Mouse (Mus musculus): ENCODE data around the gene Nxn. TPM values are rescaled to one million over a fixed set of nuclear protein-coding genes. Genes with fewer than 3 reads are reported as not detected.

Gene Nxn
- 30.2 and 33.1 TPM in 2 replicates for polyA plus RNA-seq (2015; fragmentation: Nextera tagmentation; extraction: Ambion mirVana)

DNA sequence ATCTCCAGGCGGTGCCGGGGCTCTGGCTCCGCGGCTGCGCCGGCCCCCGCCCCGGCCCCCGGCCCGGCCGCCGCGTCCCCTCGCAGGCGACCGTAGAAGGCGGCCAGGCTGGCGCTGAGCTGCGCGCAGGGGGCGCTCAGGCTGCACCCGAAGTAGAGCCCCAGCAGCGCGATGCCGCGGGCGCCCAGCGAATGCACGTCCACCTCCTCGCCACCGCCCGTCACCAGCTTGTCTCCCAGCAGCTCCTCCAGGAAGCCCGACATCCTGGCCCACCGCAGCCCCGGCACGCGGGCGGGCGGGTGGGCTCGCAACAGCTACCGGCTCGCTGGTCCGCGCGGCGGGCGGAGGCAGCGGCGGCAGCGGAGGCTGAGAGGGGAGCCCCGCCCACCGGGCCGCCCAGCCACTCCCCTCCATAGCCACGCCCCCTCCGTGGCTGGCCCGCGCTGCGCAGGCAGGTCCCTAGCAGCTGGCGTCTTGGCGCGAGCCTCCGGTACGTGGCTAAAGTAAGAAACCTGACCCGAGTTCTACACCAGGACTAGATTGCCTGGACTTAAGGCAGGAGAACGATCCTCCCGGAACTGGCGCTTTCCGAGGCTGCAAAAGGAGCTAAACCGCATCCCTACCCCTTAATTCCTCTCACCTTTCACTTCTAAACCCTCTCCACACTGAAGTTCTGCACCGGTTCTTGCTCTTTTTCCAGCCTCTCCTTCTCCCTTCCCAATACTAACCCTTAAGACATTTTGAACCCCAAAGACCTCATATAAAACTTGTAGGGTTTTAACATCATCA is at the start of gene Nxn:
Gene Nxn (minus strand): TSS at position 343 of the 789 bp plus-strand sequence.
- ATAC-seq (replicated peaks; ENCODE audit: low FRiP score) = peak; percentile 94
- Histone ChIP-seq H3K4me3 (replicated peaks) (peak within 1 kb of the TSS; percentile 93), H3K9ac (peak within 1 kb of the TSS; percentile 90), H3K4me1 (peaks cover 24% of the 10 kb centered on the region), H3K4me2 (peak within 1 kb of the TSS; percentile 92), H3K27ac (peak within 1 kb of the TSS; percentile 91), H3K36me3 (no peaks in the 10 kb centered on the region), H3K9me3 (replicated peaks) (no peaks in the 10 kb centered on the region), H3K27me3 (no peaks in the 10 kb centered on the region)
- under 1% methylated on average over 68 of the region's 70 CpGs for WGBS

DNA sequence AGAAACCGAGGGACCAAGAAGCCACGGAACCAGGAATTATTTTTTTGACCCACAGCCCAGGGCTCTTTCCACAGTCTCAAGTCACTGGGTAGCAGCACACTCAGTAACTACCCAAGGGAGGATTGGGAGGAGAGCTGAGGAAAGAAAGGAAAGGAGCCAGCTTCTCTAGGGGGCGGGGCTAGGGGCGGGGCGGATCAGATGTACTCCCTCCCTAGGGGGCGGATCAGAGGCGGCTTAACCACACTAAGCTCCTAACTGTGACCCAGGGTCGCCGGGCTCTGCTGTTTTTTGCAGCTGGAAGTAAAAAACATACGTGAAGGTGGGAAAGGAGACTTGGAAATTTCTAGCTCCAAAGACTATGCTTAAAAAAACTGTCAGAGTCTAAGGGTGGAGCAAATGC is 47.3 kb upstream of the Nxn start:
- no peak for ATAC-seq (replicated peaks; ENCODE audit: low FRiP score)
- Histone ChIP-seq H3K4me3 (replicated peaks) (no peak overlapping the region), H3K4me2 (no peak overlapping the region), H3K9ac (no peak overlapping the region), H3K4me1 (peaks cover 41% of the 10 kb centered on the region), H3K36me3 (peaks cover 47% of the 10 kb centered on the region), H3K27ac (no peak overlapping the region), H3K9me3 (replicated peaks) (no peaks in the 10 kb centered on the region), H3K27me3 (no peaks in the 10 kb centered on the region)
- 7% methylated on average over 10 of the region's 10 CpGs for WGBS

DNA sequence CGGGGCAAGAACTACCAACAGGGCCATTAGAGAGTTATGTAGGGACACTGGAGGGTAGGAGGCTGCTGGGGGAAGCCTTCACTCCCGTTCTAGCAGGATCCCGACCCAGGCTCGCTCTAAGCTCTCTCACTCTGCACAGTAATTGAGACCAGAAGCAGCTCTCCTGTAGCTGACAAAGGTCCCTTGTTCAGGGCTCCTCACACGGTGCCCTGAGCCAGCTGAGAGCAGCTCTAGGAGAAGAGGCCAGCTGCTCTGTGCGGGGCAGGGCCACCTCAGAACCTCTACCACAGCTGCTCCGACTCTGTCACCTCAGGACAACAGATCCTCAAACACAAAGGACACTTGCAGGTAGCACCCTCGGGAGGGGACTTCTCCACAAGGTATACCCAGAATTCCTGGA is 46.5 kb upstream of the Nxn start:
- H3K4me3 ChIP-seq (replicated peaks) = no peak overlapping the region
- no peaks in the 10 kb centered on the region for H3K9me3 ChIP-seq (replicated peaks)
- no peak for ATAC-seq (replicated peaks; ENCODE audit: low FRiP score)
- peaks cover 43% of the 10 kb centered on the region for H3K36me3 ChIP-seq
- no peak overlapping the region for H3K4me2 ChIP-seq
- H3K27me3 ChIP-seq = no peaks in the 10 kb centered on the region
- peaks cover 45% of the 10 kb centered on the region for H3K4me1 ChIP-seq
- no peak overlapping the region for H3K27ac ChIP-seq
- H3K9ac ChIP-seq = no peak overlapping the region
- WGBS = 55% methylated on average over 8 of the region's 8 CpGs

DNA sequence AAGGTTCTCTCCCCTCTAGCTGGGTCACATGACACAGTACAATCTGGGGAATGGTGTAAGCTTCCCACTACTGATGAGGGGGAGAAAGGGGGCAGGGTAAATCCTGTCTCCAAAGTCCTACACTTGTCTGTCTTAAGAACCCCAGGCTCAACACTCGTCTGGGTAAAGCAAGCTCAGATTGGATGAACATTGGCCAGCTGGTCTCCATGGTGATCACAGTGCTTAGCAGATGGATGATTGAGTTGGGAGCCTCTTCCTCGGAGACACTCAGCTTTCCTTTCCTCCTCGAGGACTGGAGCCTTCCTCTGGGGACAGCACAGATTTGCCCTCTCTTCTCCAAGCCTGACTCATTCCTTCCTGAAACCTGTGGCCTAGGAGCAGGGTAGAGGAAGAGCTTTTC is 40.7 kb upstream of the Nxn start:
- ATAC-seq (replicated peaks; ENCODE audit: low FRiP score) = no peak
- Histone ChIP-seq H3K4me1 (peaks cover 37% of the 10 kb centered on the region), H3K36me3 (peaks cover 44% of the 10 kb centered on the region), H3K9ac (no peak overlapping the region), H3K4me2 (no peak overlapping the region), H3K9me3 (replicated peaks) (no peaks in the 10 kb centered on the region), H3K4me3 (replicated peaks) (no peak overlapping the region), H3K27ac (no peak overlapping the region), H3K27me3 (no peaks in the 10 kb centered on the region)
- 24% methylated on average over 3 of the region's 3 CpGs for WGBS

DNA sequence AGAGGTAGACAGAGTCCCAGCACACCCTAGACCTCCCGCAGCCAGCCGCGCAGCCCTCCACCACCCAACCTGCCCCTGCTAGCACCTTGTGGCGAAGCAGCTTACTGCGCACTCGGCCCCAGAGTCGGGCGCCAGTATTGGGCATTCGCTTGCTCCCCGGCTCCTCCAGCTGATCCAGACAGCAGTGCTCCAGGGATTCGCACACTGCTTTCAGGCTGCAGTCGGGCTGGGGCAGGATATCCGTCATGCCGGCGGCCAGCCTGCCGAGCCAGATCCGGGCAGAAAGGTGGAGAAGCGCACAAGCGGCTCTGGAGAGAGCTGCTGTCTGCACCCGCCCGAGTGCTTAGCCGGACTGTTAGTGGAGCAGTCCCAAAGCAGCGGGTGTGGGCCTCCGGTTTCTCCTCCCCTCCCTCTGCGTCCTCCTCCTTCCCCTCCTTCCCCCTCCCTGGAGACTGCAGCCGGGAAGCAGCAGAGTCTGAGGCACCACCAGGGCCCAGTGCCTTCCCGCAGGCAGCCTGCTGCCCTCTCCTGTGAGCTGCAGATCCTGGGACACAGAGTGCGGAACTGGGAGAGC is 38.0 kb upstream of the Nxn start:
- 7% methylated on average over 28 of the region's 28 CpGs for WGBS

DNA sequence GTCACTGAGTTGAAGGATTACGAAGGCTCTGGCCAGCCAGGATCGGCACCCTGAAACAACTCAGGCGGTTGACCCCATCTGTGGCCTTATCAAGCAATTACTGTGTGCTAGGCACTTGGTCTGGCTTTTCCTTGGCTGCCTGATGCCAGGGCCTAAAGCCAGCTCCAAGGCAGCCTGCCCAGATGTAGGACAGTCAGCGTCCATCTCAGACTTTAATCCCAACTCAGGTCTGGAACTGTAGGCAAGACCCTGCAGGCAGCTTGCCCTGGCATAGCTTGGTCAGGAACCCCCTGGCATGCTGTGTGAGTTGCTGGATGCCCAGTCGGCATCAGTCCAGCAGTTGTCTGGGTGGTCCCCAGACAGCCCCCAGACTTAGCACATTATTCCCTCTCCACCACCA is 37.1 kb upstream of the Nxn start:
- peak overlapping the region; percentile 41; the same call in 1 of the 2 replicates for H3K4me3 ChIP-seq (replicated peaks)
- peaks cover 43% of the 10 kb centered on the region for H3K36me3 ChIP-seq
- 83% methylated on average over 5 of the region's 5 CpGs for WGBS
- H3K4me2 ChIP-seq = peak overlapping the region; percentile 62; the same call in 1 of the 2 replicates
- ATAC-seq (replicated peaks; ENCODE audit: low FRiP score) = no peak
- no peak overlapping the region for H3K9ac ChIP-seq
- H3K27ac ChIP-seq = no peak overlapping the region
- no peaks in the 10 kb centered on the region for H3K27me3 ChIP-seq
- H3K9me3 ChIP-seq (replicated peaks) = no peaks in the 10 kb centered on the region
- H3K4me1 ChIP-seq = peaks cover 37% of the 10 kb centered on the region

More for the DNA sequence above, 38.0 kb upstream of the Nxn start:
- H3K27me3 ChIP-seq = no peaks in the 10 kb centered on the region
- H3K4me1 ChIP-seq = peaks cover 37% of the 10 kb centered on the region
- H3K4me2 ChIP-seq = peak overlapping the region; percentile 62
- ATAC-seq (replicated peaks; ENCODE audit: low FRiP score) = peak; percentile 84
- peak overlapping the region; percentile 44 for H3K9ac ChIP-seq
- H3K27ac ChIP-seq = peak overlapping the region; percentile 85
- no peaks in the 10 kb centered on the region for H3K9me3 ChIP-seq (replicated peaks)
- H3K36me3 ChIP-seq = peaks cover 48% of the 10 kb centered on the region
- H3K4me3 ChIP-seq (replicated peaks) = peak overlapping the region; percentile 41

DNA sequence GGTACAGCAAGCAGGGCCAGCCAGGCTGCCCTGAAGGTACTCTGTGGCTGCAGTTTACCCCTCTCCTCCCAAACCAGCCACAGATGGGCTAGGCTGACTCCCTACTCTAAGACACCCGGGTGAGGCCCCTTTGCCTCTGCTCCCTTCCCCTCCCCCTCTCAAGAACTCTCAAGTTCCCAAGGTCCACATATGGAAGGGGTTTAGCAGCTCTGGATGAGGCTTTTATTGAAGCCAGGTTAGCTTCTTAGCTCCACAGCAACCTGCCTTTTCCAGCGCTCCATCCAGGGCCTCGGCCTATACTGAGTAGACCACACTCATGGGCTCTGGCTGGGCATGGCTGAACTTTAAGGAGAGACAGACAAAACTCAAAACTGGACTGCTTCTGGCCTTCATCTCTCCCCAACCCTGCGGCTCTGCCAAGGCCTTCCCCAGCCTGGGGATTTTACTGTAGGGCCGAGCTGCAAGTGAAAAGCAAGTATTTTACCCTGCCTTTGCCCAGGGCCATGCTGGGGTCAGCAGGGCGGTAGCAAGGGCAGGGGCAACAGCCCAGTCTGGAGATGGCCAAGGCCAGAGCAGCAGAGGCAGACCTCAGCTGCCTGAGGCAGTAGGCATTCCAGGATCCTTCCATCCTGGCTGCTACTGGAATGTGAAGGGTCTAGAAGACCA is 31.2 kb upstream of the Nxn start:
- 0 out of 2 replicates have a peak overlapping the region, but pooled peaks have one; percentile 10 for H3K27ac ChIP-seq
- no peak overlapping the region for H3K9ac ChIP-seq
- 47% methylated on average over 6 of the region's 6 CpGs for WGBS

DNA sequence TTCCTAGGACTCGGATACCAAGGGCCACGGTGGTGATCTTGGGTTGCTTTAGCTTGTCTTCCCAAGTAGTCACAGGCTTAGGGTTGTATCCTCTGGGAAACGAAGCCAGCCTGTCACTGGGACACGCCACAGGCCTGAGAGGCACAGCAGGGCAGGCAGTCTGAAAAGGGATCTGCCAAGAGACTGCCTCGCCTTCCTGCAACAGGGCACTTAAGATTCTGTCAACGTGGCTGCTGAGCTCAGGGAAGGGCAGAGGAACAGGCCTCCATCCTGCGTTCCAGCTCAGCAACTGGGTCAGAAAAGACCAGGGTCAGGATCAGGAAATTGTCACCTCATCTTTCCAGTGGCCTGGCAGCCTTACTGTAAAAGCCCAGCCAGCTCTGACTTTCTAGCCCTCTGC is 30.6 kb upstream of the Nxn start:
- Histone ChIP-seq H3K27me3 (no peaks in the 10 kb centered on the region), H3K27ac (0 out of 2 replicates have a peak overlapping the region, but pooled peaks have one; percentile 10), H3K36me3 (peaks cover 40% of the 10 kb centered on the region), H3K4me1 (no peaks in the 10 kb centered on the region), H3K9me3 (replicated peaks) (no peaks in the 10 kb centered on the region), H3K4me3 (replicated peaks) (no peak overlapping the region), H3K4me2 (no peak overlapping the region), H3K9ac (no peak overlapping the region)
- ATAC-seq (replicated peaks; ENCODE audit: low FRiP score) = no peak
- 66% methylated on average over 7 of the region's 7 CpGs for WGBS

More for the DNA sequence above, 31.2 kb upstream of the Nxn start:
- Histone ChIP-seq H3K4me1 (no peaks in the 10 kb centered on the region), H3K36me3 (peaks cover 34% of the 10 kb centered on the region), H3K27me3 (no peaks in the 10 kb centered on the region), H3K4me2 (no peak overlapping the region), H3K4me3 (replicated peaks) (no peak overlapping the region), H3K9me3 (replicated peaks) (no peaks in the 10 kb centered on the region)
- ATAC-seq (replicated peaks; ENCODE audit: low FRiP score) = no peak

DNA sequence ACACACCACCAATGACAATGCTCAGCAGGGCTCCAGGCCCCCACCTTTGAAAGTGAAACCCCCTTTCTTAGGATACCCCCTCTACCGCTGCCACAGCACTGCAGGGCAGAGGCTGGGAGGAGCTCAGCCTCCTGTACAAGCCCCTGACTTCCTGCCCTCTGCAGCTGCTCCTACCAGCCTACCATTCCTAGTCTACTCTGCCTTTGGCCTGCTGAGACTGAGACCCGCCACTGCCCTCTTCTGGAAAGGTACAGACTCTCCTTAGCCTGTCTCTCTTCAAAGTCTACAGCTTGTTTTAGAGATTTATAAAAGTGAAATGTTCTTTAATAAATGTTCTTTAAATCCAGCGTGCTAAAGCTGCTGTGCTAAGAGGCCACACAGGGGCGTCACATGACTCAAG is 30.1 kb upstream of the Nxn start:
- WGBS = 66% methylated on average over 4 of the region's 4 CpGs

DNA sequence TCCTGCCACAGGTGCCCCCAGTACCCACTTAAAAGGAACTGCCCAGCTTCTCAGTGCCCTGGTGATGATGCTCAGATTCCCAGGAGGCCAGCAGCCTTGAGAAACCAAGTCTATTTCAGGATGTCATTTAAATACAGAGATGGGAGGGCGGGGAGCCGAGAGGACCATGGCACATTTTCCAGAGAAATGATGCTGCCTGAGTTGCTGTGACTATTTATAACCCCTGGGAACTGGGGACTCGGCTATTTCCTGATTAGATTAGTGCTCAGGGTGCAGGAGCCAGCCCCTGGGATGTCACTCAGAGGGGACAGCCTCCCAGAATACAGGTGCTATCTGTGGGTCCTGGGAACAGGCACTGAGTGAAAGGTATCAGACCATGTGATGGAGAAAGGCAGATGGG is 28.8 kb upstream of the Nxn start:
- H3K27ac ChIP-seq = no peak overlapping the region
- no peak overlapping the region for H3K9ac ChIP-seq
- no peak overlapping the region for H3K4me2 ChIP-seq
- no peak for ATAC-seq (replicated peaks; ENCODE audit: low FRiP score)
- H3K27me3 ChIP-seq = no peaks in the 10 kb centered on the region
- H3K36me3 ChIP-seq = peaks cover 43% of the 10 kb centered on the region
- H3K4me3 ChIP-seq (replicated peaks) = no peak overlapping the region
- no peaks in the 10 kb centered on the region for H3K9me3 ChIP-seq (replicated peaks)
- 69% methylated on average over 3 of the region's 3 CpGs for WGBS
- H3K4me1 ChIP-seq = no peaks in the 10 kb centered on the region

More for the DNA sequence above, 30.1 kb upstream of the Nxn start:
- Histone ChIP-seq H3K27me3 (no peaks in the 10 kb centered on the region), H3K9me3 (replicated peaks) (no peaks in the 10 kb centered on the region), H3K9ac (no peak overlapping the region), H3K36me3 (peaks cover 42% of the 10 kb centered on the region), H3K4me1 (no peaks in the 10 kb centered on the region), H3K4me3 (replicated peaks) (no peak overlapping the region), H3K27ac (no peak overlapping the region), H3K4me2 (no peak overlapping the region)
- ATAC-seq (replicated peaks; ENCODE audit: low FRiP score) = no peak

DNA sequence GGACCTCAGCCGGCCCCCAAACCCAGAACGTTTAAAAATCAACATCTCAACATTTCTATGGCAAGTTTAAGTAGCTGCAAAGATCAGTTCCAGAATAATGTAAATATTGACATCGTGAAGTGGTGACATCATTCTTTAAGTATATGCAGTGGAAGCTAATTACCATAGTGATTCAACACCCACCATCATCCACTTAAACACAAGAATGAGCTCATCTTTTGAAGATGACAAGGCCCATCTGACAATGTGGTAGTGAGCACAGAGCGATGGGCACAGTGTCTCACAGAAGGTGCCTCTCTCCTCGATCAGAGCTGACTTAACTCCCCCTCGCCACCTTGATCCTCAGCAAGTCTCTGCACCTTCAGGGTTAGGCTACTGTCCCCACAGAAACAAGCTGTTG is 26.8 kb upstream of the Nxn start:
- Histone ChIP-seq H3K4me3 (replicated peaks) (no peak overlapping the region), H3K9ac (no peak overlapping the region), H3K27ac (no peak overlapping the region), H3K4me2 (no peak overlapping the region), H3K36me3 (peaks cover 52% of the 10 kb centered on the region), H3K9me3 (replicated peaks) (no peaks in the 10 kb centered on the region), H3K27me3 (no peaks in the 10 kb centered on the region), H3K4me1 (no peaks in the 10 kb centered on the region)
- 77% methylated on average over 6 of the region's 6 CpGs for WGBS
- ATAC-seq (replicated peaks; ENCODE audit: low FRiP score) = no peak

DNA sequence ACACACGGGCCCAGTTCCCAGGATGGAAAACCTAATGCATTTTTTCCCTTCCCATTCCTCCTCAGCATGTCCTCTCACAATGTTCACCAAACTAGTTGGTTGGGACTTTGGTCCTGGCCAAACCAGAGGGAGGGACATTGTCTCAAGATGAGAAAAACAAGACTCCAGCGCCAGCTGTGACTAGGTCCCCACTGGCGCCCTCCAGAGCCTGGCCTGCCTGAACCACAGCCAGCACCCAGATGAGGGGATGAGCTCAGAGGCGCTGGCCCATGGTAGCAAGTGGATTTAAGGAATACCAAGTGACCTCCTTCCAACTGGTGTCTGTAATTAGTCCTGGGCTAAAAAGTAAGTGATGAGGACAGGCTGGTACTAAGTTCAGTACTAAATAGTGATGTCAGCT is 22.0 kb upstream of the Nxn start:
- 77% methylated on average over 4 of the region's 4 CpGs for WGBS
- Histone ChIP-seq H3K27ac (no peak overlapping the region), H3K4me1 (no peaks in the 10 kb centered on the region), H3K36me3 (peaks cover 98% of the 10 kb centered on the region), H3K9ac (no peak overlapping the region), H3K4me2 (no peak overlapping the region), H3K27me3 (no peaks in the 10 kb centered on the region), H3K4me3 (replicated peaks) (no peak overlapping the region), H3K9me3 (replicated peaks) (no peaks in the 10 kb centered on the region)
- ATAC-seq (replicated peaks; ENCODE audit: low FRiP score) = no peak

All from kidney, embryonic 15.5 days (tissue).